In genomic region chr12:79719091-79719846, GRCm38 (mm10) we compare ENCODE assay signal across 9 mouse cellular contexts.
DNase-seq lines count a peak whose midpoint lies in the region; ATAC-seq and TF ChIP-seq lines count a peak whose summit lies in the region.
"Had no signal": no experiment of that assay in that cellular context is flagged by ENCODE, and none has a peak within 500 bp of the region (broad histone marks: within the 10 kb centered on the region; RNA-seq: fewer than 3 reads in every experiment).

No protein-coding gene starts in this region.

- 46% methylated on average over 10 of the region's 10 CpGs for WGBS in kidney, embryonic 14.5 days
- 13% methylated on average over 10 of the region's 10 CpGs for WGBS in embryonic facial prominence, embryonic 10.5 days
- WGBS in hindbrain, embryonic 15.5 days, result 14% methylated on average over 10 of the region's 10 CpGs
- WGBS in midbrain, postnatal 0 days, result 12% methylated on average over 10 of the region's 10 CpGs

- TF ChIP-seq CTCF in midbrain, postnatal 0 days (IDR thresholded peaks at IDR 0.05), result no peak

- H3K9me3 ChIP-seq in kidney, embryonic 14.5 days (ENCODE audit: control insufficient read depth, low read length), result no peaks in the 10 kb centered on the region
- no peaks in the 10 kb centered on the region for H3K9me3 ChIP-seq in embryonic facial prominence, embryonic 10.5 days
- no peaks in the 10 kb centered on the region for H3K9me3 ChIP-seq in hindbrain, embryonic 15.5 days
- no peaks in the 10 kb centered on the region for H3K9me3 ChIP-seq in midbrain, postnatal 0 days (ENCODE audit: low read length)

- peaks cover 29% of the 10 kb centered on the region for H3K4me1 ChIP-seq in kidney, embryonic 14.5 days (ENCODE audit: control insufficient read depth, insufficient read depth, low read length)
- H3K4me1 ChIP-seq in embryonic facial prominence, embryonic 10.5 days, result peaks cover 59% of the 10 kb centered on the region
- peaks cover 20% of the 10 kb centered on the region for H3K4me1 ChIP-seq in hindbrain, embryonic 15.5 days (replicated peaks)
- H3K4me1 ChIP-seq in midbrain, postnatal 0 days (ENCODE audit: insufficient read depth, low read length), result no peaks in the 10 kb centered on the region

- DNase-seq in kidney, postnatal 36 days, result no peak
- DNase-seq in embryonic facial prominence, embryonic 10.5 days (ENCODE audit: low spot score), result peak; percentile 62
- DNase-seq in midbrain, postnatal 0 days (ENCODE audit: low spot score), result peak; percentile 83
- DNase-seq in ovary, adult 18-20 months (ENCODE audit: low spot score), result no peak
- DNase-seq in kidney, adult 8-10 months, result no peak

- no peak overlapping the region for H3K4me3 ChIP-seq in kidney, embryonic 14.5 days (ENCODE audit: low read length)
- no peak overlapping the region for H3K4me3 ChIP-seq in embryonic facial prominence, embryonic 10.5 days
- no peak overlapping the region for H3K4me3 ChIP-seq in hindbrain, embryonic 15.5 days
- no peak overlapping the region for H3K4me3 ChIP-seq in midbrain, postnatal 0 days (ENCODE audit: low read depth, low read length)
- H3K4me3 ChIP-seq: myocyte had no signal

- H3K27me3 ChIP-seq in kidney, embryonic 14.5 days (ENCODE audit: control insufficient read depth, insufficient read depth, low read length), result no peaks in the 10 kb centered on the region
- no peaks in the 10 kb centered on the region for H3K27me3 ChIP-seq in embryonic facial prominence, embryonic 10.5 days (replicated peaks; ENCODE audit: low read depth, poor library complexity, severe bottlenecking)
- H3K27me3 ChIP-seq in hindbrain, embryonic 15.5 days, result no peaks in the 10 kb centered on the region
- H3K27me3 ChIP-seq in midbrain, postnatal 0 days (ENCODE audit: insufficient read depth, low read length), result no peaks in the 10 kb centered on the region

- H3K4me2 ChIP-seq in kidney, embryonic 14.5 days (replicated peaks; ENCODE audit: low read depth, low read length), result no peak overlapping the region
- H3K4me2 ChIP-seq in hindbrain, embryonic 15.5 days, result no peak overlapping the region
- H3K4me2 ChIP-seq in midbrain, postnatal 0 days (ENCODE audit: low read depth, low read length, poor library complexity, severe bottlenecking), result no peak overlapping the region

- no peak for ATAC-seq in kidney, embryonic 14.5 days (ENCODE audit: low FRiP score, low TSS enrichment)
- peak; percentile 86 for ATAC-seq in hindbrain, embryonic 15.5 days (ENCODE audit: low FRiP score, low read depth)
- ATAC-seq in midbrain, postnatal 0 days (ENCODE audit: low FRiP score), result peak; percentile 86
- ATAC-seq in megakaryocyte progenitor cell, adult 5-6 weeks (replicated peaks; ENCODE audit: poor library complexity), result no peak

- peak overlapping the region; percentile 66; the same call in 1 of the 2 replicates for H3K27ac ChIP-seq in kidney, embryonic 14.5 days (ENCODE audit: low read depth, low read length)
- H3K27ac ChIP-seq in embryonic facial prominence, embryonic 10.5 days (replicated peaks), result peak overlapping the region; percentile 85
- H3K27ac ChIP-seq in hindbrain, embryonic 15.5 days (replicated peaks), result peak overlapping the region; percentile 76
- peak overlapping the region; percentile 57; the same call in 1 of the 2 replicates for H3K27ac ChIP-seq in midbrain, postnatal 0 days (ENCODE audit: low read depth, low read length)

- no peak overlapping the region for H3K9ac ChIP-seq in kidney, embryonic 14.5 days (ENCODE audit: low read depth, low read length)
- H3K9ac ChIP-seq in hindbrain, embryonic 15.5 days, result no peak overlapping the region
- H3K9ac ChIP-seq in midbrain, postnatal 0 days (replicated peaks; ENCODE audit: low read length, poor library complexity, severe bottlenecking), result no peak overlapping the region

- no peaks in the 10 kb centered on the region for H3K36me3 ChIP-seq in kidney, embryonic 14.5 days (ENCODE audit: control insufficient read depth, insufficient read depth, low read length)
- no peaks in the 10 kb centered on the region for H3K36me3 ChIP-seq in embryonic facial prominence, embryonic 10.5 days (replicated peaks)
- H3K36me3 ChIP-seq in hindbrain, embryonic 15.5 days, result no peaks in the 10 kb centered on the region
- no peaks in the 10 kb centered on the region for H3K36me3 ChIP-seq in midbrain, postnatal 0 days (ENCODE audit: insufficient read depth, low read length)

Comparison
In these comparisons a context has a peak if more than half of its experiments do, and no peak if none do; other contexts are left out.
1. ATAC-seq: peak in hindbrain, embryonic 15.5 days (single experiment) and midbrain, postnatal 0 days (single experiment); none in kidney, embryonic 14.5 days (single experiment) and megakaryocyte progenitor cell, adult 5-6 weeks (single experiment).
2. DNase-seq: peak in embryonic facial prominence, embryonic 10.5 days (single experiment) and midbrain, postnatal 0 days (single experiment); none in kidney, postnatal 36 days (0 of 2), ovary, adult 18-20 months (single experiment) and kidney, adult 8-10 months (0 of 2).
3. Peak in every context shown above with its lines, with median percentiles within 50 percentile points of each other: H3K27ac ChIP-seq.